Mouse (Mus musculus) hindbrain, embryonic 12.5 days (tissue): ENCODE results near the gene Ddah1. TPM values are rescaled to one million over a fixed set of nuclear protein-coding genes. Genes with fewer than 3 reads are reported as not detected.
"Not testable (repeated sequence)": the region's sequence is repeated elsewhere in the genome, so short reads cannot be mapped to it uniquely, and the experiment has no call there.

Experiments
- ATAC-seq: fragments of 200-750 bp; cut with Nextera tagmentation; 2 replicates; pipeline ENCODE4 v1.8.0; 2017; ENCODE audit warnings: moderate TSS enrichment; ENCODE audit not compliant: low FRiP score
- H3K27ac ChIP-seq: fragments of 300-500 bp; sonication (generic); 2 replicates; pipeline ENCODE4 v1.5.1; 2016; ENCODE audit warnings: mild to moderate bottlenecking
- H3K27me3 ChIP-seq: fragments of 300-500 bp; sonication (generic); 2 replicates; pipeline ENCODE4 v1.6.1; 2016; ENCODE audit warnings: mild to moderate bottlenecking
- H3K36me3 ChIP-seq: fragments of 300-500 bp; sonication (generic); 2 replicates; pipeline ENCODE4 v1.6.1; 2016; ENCODE audit warnings: mild to moderate bottlenecking
- H3K4me1 ChIP-seq: fragments of 300-500 bp; sonication (generic); 2 replicates; pipeline ENCODE4 v1.6.1; 2016
- H3K4me2 ChIP-seq: fragments of 300-500 bp; sonication (generic); replicated peaks from 2 replicates; pipeline ENCODE4 v1.6.1; 2016; ENCODE audit warnings: mild to moderate bottlenecking
- H3K4me3 ChIP-seq: fragments of 300-500 bp; sonication (generic); 2 replicates; pipeline ENCODE4 v1.5.1; 2016; ENCODE audit warnings: mild to moderate bottlenecking
- H3K9ac ChIP-seq: fragments of 300-500 bp; sonication (generic); 2 replicates; pipeline ENCODE4 v1.6.1; 2016; ENCODE audit warnings: mild to moderate bottlenecking, moderate library complexity
- H3K9me3 ChIP-seq: fragments of 300-500 bp; sonication (generic); replicated peaks from 2 replicates; pipeline ENCODE4 v1.6.1; 2016; ENCODE audit warnings: mild to moderate bottlenecking
- WGBS: fragments of 180-500 bp; shearing (Covaris S2); methylation state at CpG from one replicate; pipeline ENCODE4 v1.1.7; 2016; 5-methylcytosine and 5-hydroxymethylcytosine counted together
- polyA plus RNA-seq: library from polyadenylated mRNA; unstranded; fragments of >200 nt; fragmentation: Nextera tagmentation; extraction: Ambion mirVana; gene quantifications from 2 replicates; pipeline ENCODE4 v1.2.1, GENCODE M21; 2016

Ddah1 gene
- polyA plus RNA-seq, 1 experiment from 2014 or later: 46.8 TPM

DNA sequence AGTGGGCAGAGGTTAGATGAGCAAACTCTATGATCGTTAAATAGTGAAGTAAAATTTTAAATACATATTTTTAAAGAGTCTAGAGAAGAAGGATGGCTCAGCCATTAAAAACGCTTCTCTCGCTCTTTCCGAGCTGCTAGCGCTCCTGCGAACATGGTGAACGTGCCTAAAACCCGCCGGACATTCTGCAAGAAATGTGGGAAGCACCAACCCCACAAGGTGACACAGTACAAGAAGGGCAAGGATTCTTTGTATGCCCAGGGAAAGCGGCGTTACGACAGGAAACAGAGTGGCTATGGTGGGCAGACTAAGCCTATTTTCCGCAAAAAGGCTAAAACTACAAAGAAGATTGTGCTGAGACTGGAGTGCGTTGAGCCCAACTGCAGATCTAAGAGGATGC is 120.4 kb downstream of the Ddah1 start:
- not testable (repeated sequence) for H3K4me2 ChIP-seq, H3K27ac ChIP-seq, H3K9me3 ChIP-seq, H3K36me3 ChIP-seq, H3K9ac ChIP-seq, H3K4me3 ChIP-seq, H3K4me1 ChIP-seq, ATAC-seq, H3K27me3 ChIP-seq
- 88% methylated on average over 13 of the region's 14 CpGs for WGBS

GRCm38 (mm10) chr3:145880335-145880734 is 121.9 kb downstream of the Ddah1 start:
- no peaks in the 10 kb centered on the region for H3K27me3 ChIP-seq
- H3K27ac ChIP-seq: no peak overlapping the region
- ATAC-seq: no peak
- no peak overlapping the region for H3K9ac ChIP-seq
- 88% methylated on average over 1 of the region's 1 CpGs for WGBS
- peaks cover 4% of the 10 kb centered on the region; the same call in 1 of the 2 replicates for H3K4me1 ChIP-seq
- H3K9me3 ChIP-seq: no peaks in the 10 kb centered on the region
- no peak overlapping the region for H3K4me3 ChIP-seq
- no peak overlapping the region for H3K4me2 ChIP-seq
- H3K36me3 ChIP-seq: no peaks in the 10 kb centered on the region

GRCm38 (mm10) chr3:145882076-145882874 is 123.8 kb downstream of the Ddah1 start:
- Histone ChIP-seq H3K4me3 (no peak overlapping the region), H3K9ac (no peak overlapping the region), H3K27ac (no peak overlapping the region), H3K36me3 (no peaks in the 10 kb centered on the region), H3K4me2 (no peak overlapping the region), H3K4me1 (peaks cover 11% of the 10 kb centered on the region), H3K9me3 (no peaks in the 10 kb centered on the region), H3K27me3 (no peaks in the 10 kb centered on the region)
- 75% methylated on average over 15 of the region's 15 CpGs for WGBS
- ATAC-seq: 0 out of 2 replicates have a peak, but pooled peaks have one; percentile 27

GRCm38 (mm10) chr3:145883233-145883632 is 124.8 kb downstream of the Ddah1 start:
- Histone ChIP-seq H3K27me3 (no peaks in the 10 kb centered on the region), H3K9me3 (no peaks in the 10 kb centered on the region), H3K27ac (no peak overlapping the region), H3K4me1 (peaks cover 11% of the 10 kb centered on the region), H3K36me3 (no peaks in the 10 kb centered on the region), H3K4me3 (no peak overlapping the region), H3K4me2 (no peak overlapping the region), H3K9ac (no peak overlapping the region)
- WGBS: 65% methylated on average over 2 of the region's 2 CpGs
- peak; percentile 9; the same call in 1 of the 2 replicates for ATAC-seq

DNA sequence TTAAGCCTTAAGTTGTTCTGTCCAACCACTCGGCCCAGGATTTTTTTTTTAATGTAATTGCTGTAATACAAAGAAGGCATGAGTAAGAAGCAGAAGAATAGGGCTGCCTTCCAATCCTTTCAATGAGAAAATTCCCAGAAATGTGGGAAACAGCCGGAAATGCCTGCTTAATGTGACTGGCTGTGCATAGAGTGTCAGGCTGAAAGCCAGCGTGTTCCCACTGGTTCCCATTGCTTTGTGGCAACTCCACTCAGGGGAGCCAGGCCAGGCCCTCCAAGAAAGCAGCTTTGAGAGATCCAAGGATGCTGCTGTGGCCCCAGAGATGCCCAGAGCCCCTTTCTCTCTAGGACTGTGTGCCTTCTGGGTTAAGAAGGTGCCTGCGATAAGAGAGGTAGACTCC is 126.9 kb downstream of the Ddah1 start:
- peaks cover 11% of the 10 kb centered on the region for H3K4me1 ChIP-seq
- H3K4me2 ChIP-seq: no peak overlapping the region
- no peaks in the 10 kb centered on the region for H3K27me3 ChIP-seq
- no peaks in the 10 kb centered on the region for H3K36me3 ChIP-seq
- no peak overlapping the region for H3K27ac ChIP-seq
- H3K4me3 ChIP-seq: no peak overlapping the region
- no peaks in the 10 kb centered on the region for H3K9me3 ChIP-seq
- no peak overlapping the region for H3K9ac ChIP-seq
- WGBS: 72% methylated on average over 4 of the region's 4 CpGs
- ATAC-seq: no peak

DNA sequence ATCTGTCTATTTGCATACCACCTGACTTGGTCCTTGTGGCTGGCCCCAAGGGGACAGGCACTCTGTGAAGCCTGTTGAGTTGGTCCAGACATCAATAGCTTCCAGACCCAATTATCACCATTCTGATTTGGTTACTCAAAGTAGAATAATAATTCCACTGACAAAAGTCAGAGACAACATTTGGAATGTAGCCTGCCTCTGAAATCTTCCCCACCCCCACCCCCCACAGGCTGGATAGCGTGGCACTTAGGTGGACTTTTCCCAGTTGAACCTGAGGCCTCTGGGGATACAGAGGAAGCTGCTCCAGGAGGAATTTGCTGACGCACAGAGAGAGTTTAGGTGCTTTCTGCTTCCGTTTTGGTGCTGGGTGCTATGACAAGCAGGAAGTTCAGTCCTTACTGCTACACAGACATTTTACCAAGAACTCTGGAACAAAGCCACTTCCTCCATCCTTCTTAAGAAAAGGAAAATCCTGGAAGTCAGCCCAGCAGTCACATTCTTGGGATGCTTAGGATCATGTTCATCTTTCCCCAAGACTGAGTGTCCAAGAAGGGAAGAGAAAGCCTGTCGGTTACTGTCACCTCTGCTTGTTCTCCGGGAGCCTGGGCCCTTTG is 127.5 kb downstream of the Ddah1 start:
- H3K9ac ChIP-seq: no peak overlapping the region
- no peak overlapping the region for H3K27ac ChIP-seq
- peaks cover 16% of the 10 kb centered on the region for H3K4me1 ChIP-seq
- no peak for ATAC-seq
- H3K4me3 ChIP-seq: no peak overlapping the region
- WGBS: 77% methylated on average over 5 of the region's 5 CpGs
- H3K4me2 ChIP-seq: no peak overlapping the region
- no peaks in the 10 kb centered on the region for H3K36me3 ChIP-seq
- no peaks in the 10 kb centered on the region for H3K9me3 ChIP-seq
- H3K27me3 ChIP-seq: no peaks in the 10 kb centered on the region

- no peak overlapping the region for H3K9ac ChIP-seq
- peaks cover 14% of the 10 kb centered on the region; the same call in 1 of the 2 replicates for H3K4me1 ChIP-seq
- H3K36me3 ChIP-seq: no peaks in the 10 kb centered on the region
- no peak for ATAC-seq
- 88% methylated on average over 6 of the region's 6 CpGs for WGBS
- no peak overlapping the region for H3K27ac ChIP-seq
- H3K4me2 ChIP-seq: no peak overlapping the region
- no peak overlapping the region for H3K4me3 ChIP-seq
- no peaks in the 10 kb centered on the region for H3K27me3 ChIP-seq
- H3K9me3 ChIP-seq: no peaks in the 10 kb centered on the region
These were observed 129.0 kb downstream of the Ddah1 start for GRCm38 (mm10) chr3:145887430-145887971.

GRCm38 (mm10) chr3:145890346-145891132 is 132.1 kb downstream of the Ddah1 start:
- peak; percentile 93 for ATAC-seq
- WGBS: 47% methylated on average over 18 of the region's 18 CpGs
- no peak overlapping the region for H3K4me3 ChIP-seq

DNA sequence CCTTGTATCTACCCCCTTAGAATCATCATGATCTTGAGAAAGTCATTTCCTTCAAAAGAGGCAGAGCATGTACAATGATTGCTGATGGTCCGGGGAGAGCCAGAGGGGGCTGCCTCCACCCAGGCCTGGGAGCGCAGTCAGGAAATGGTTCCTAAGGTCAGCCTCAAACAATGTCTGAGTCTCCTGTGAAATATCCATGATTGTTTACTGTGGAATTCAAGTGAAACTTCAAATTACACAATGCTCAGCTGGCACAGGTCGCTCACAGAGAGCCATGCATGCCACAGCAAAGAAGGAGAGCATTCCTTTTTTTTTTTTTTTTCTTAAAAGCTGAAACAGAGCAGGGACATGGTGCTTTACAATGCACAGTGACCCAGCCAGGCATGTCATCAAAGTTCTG is 134.0 kb downstream of the Ddah1 start:
- Histone ChIP-seq H3K4me1 (peaks cover 10% of the 10 kb centered on the region; the same call in 1 of the 2 replicates), H3K4me2 (no peak overlapping the region), H3K27me3 (no peaks in the 10 kb centered on the region), H3K9me3 (no peaks in the 10 kb centered on the region), H3K27ac (no peak overlapping the region), H3K4me3 (no peak overlapping the region), H3K36me3 (0 out of 2 replicates have a peak, but pooled peaks cover 4% of the 10 kb centered on the region), H3K9ac (no peak overlapping the region)
- ATAC-seq: no peak
- 83% methylated on average over 3 of the region's 3 CpGs for WGBS

More at GRCm38 (mm10) chr3:145890346-145891132, 132.1 kb downstream of the Ddah1 start:
- H3K9me3 ChIP-seq: no peaks in the 10 kb centered on the region
- H3K27ac ChIP-seq: peak overlapping the region; percentile 72; the same call in 1 of the 2 replicates
- H3K4me2 ChIP-seq: peak overlapping the region; percentile 13; the same call in 1 of the 2 replicates
- no peak overlapping the region; the same call in 1 of the 2 replicates for H3K9ac ChIP-seq
- H3K4me1 ChIP-seq: peaks cover 15% of the 10 kb centered on the region; the same call in 1 of the 2 replicates
- H3K27me3 ChIP-seq: no peaks in the 10 kb centered on the region
- H3K36me3 ChIP-seq: no peaks in the 10 kb centered on the region

GRCm38 (mm10) chr3:145894131-145894530 is 135.7 kb downstream of the Ddah1 start:
- 59% methylated on average over 12 of the region's 12 CpGs for WGBS
- ATAC-seq: no peak
- Histone ChIP-seq H3K4me1 (peaks cover 10% of the 10 kb centered on the region; the same call in 1 of the 2 replicates), H3K27ac (no peak overlapping the region), H3K27me3 (no peaks in the 10 kb centered on the region), H3K36me3 (0 out of 2 replicates have a peak, but pooled peaks cover 4% of the 10 kb centered on the region), H3K9ac (no peak overlapping the region), H3K4me3 (no peak overlapping the region), H3K4me2 (no peak overlapping the region), H3K9me3 (no peaks in the 10 kb centered on the region)

GRCm38 (mm10) chr3:145897749-145898148 is 139.3 kb downstream of the Ddah1 start:
- Histone ChIP-seq H3K4me2 (no peak overlapping the region), H3K27me3 (no peaks in the 10 kb centered on the region), H3K9me3 (no peaks in the 10 kb centered on the region), H3K9ac (no peak overlapping the region), H3K4me3 (no peak overlapping the region), H3K4me1 (peaks cover 3% of the 10 kb centered on the region; the same call in 1 of the 2 replicates), H3K36me3 (0 out of 2 replicates have a peak, but pooled peaks cover 4% of the 10 kb centered on the region), H3K27ac (no peak overlapping the region)
- no peak for ATAC-seq
- whole genome bisulfite sequencing: 86% methylated on average over 11 of the region's 11 CpGs

DNA sequence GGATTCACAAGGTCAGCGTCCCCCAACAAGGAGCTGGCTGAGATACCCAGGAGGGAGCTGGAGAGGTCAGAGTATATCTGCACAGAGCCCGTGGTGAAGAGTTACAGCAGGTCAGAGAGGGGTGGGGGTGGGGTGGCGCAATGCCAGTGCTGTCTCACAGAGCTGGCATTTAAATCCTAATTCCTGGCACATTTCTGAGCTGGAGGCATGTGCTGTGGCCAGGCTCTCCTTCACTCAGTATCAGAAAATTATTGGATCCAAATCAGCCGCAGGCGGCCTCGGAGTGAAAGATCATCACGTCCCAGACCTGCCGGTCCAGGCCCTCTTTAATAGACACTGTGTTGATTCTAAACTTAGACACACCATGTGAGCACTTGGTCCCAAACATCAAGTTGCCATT is 141.4 kb downstream of the Ddah1 start:
- 0 out of 2 replicates have a peak, but pooled peaks cover 4% of the 10 kb centered on the region for H3K36me3 ChIP-seq
- no peak for ATAC-seq
- no peak overlapping the region for H3K4me3 ChIP-seq
- H3K4me2 ChIP-seq: no peak overlapping the region
- WGBS: 90% methylated on average over 8 of the region's 8 CpGs
- H3K9me3 ChIP-seq: no peaks in the 10 kb centered on the region
- no peaks in the 10 kb centered on the region for H3K27me3 ChIP-seq
- H3K27ac ChIP-seq: no peak overlapping the region
- no peak overlapping the region for H3K9ac ChIP-seq
- H3K4me1 ChIP-seq: no peaks in the 10 kb centered on the region
